Mouse (Mus musculus) CH12.LX (cell line): ENCODE measurements at regions not wholly inside any gene's neighbourhood (a gene's known extent, or its start where the extent isn't known, plus 50 kb on each side); places are given as distances from the start of the nearest gene placed in this dataset.

Source experiments
- DNase-seq: peaks from one replicate; pipeline ENCODE4 v3.0.0-alpha.2; 2013; ENCODE audit errors: extremely low read depth
- H3K27ac ChIP-seq: 2 replicates; pipeline ENCODE4 v1.5.1; 2012; ENCODE audit warnings: low read depth, mild to moderate bottlenecking, control low read depth, moderate library complexity; ENCODE audit not compliant: insufficient read depth
- H3K27me3 ChIP-seq: replicated peaks from 2 replicates; pipeline ENCODE3; 2012; ENCODE audit warnings: inconsistent platforms
- H3K36me3 ChIP-seq, 2 experiments: replicated peaks in 1 of 2; 2 replicates each; pipeline versions ENCODE3 to v1.6.1; 2012; ENCODE audit warnings: inconsistent platforms in 1 of 2, low read length in 1 of 2, mild to moderate bottlenecking in 1 of 2, mixed read lengths in 1 of 2, moderate library complexity in 1 of 2; ENCODE audit not compliant: control insufficient read depth in 1 of 2, insufficient read depth in 1 of 2
- H3K4me1 ChIP-seq, 2 experiments: 2 replicates each; pipeline ENCODE4 v1.6.1; 2012; ENCODE audit warnings: inconsistent platforms in 1 of 2, moderate library complexity in 1 of 2; ENCODE audit not compliant: insufficient read depth in 2 of 2, control insufficient read depth in 1 of 2
- H3K4me2 ChIP-seq: 2 replicates; pipeline ENCODE4 v1.6.1; 2012; ENCODE audit warnings: low read depth, mild to moderate bottlenecking, control low read depth; ENCODE audit not compliant: poor library complexity, insufficient read depth, severe bottlenecking
- H3K4me3 ChIP-seq, 3 experiments: fragments of 150-350 bp in 1 of 3; sonication (generic) in 1 of 3; replicated peaks in 1 of 3; 2 replicates each; pipeline versions ENCODE3 to v1.5.1; 2011 to 2012; ENCODE audit warnings: low read depth in 2 of 3, low read length in 2 of 3, mild to moderate bottlenecking in 2 of 3, moderate library complexity in 2 of 3, control low read depth in 1 of 3, improper control_type of control experiment in 1 of 3, inconsistent platforms in 1 of 3, mixed read lengths in 1 of 3; ENCODE audit not compliant: poor library complexity in 1 of 3
- H3K79me2 ChIP-seq: replicated peaks from 2 replicates; pipeline ENCODE4 v1.6.1; 2012; ENCODE audit warnings: mild to moderate bottlenecking, moderate library complexity; ENCODE audit not compliant: control insufficient read depth, poor library complexity, insufficient read depth, severe bottlenecking; ENCODE audit errors: extremely low read depth
- H3K9ac ChIP-seq: 2 replicates; pipeline ENCODE4 v1.6.1; 2012; ENCODE audit warnings: low read depth, mild to moderate bottlenecking, control low read depth, moderate library complexity; ENCODE audit not compliant: insufficient read depth
- H3K9me3 ChIP-seq: replicated peaks from 2 replicates; pipeline ENCODE3; 2012; ENCODE audit warnings: low read length, inconsistent platforms, mixed read lengths
- BHLHE40 ChIP-seq: IDR thresholded peaks from 2 replicates; pipeline ENCODE4 v1.6.1; 2011; ENCODE audit warnings: mild to moderate bottlenecking, low read depth, low read length, improper control_type of control experiment
- E2F4 ChIP-seq: IDR thresholded peaks from 2 replicates; pipeline ENCODE4 v1.6.1; 2011; ENCODE audit warnings: low read depth, low read length, improper control_type of control experiment; ENCODE audit not compliant: insufficient replicate concordance
- EP300 ChIP-seq: IDR thresholded peaks from 2 replicates; pipeline ENCODE4 v1.6.1; 2011; ENCODE audit warnings: low read length, improper control_type of control experiment
- HCFC1 ChIP-seq: IDR thresholded peaks from 2 replicates; pipeline ENCODE4 v1.6.1; 2012; ENCODE audit warnings: low read depth, mild to moderate bottlenecking, inconsistent platforms, low read length, improper control_type of control experiment
- IRF4 ChIP-seq: IDR thresholded peaks from 2 replicates; pipeline ENCODE4 v1.6.1; 2014; ENCODE audit warnings: low read depth, mild to moderate bottlenecking, inconsistent platforms, low read length, improper control_type of control experiment
- JUN ChIP-seq: IDR thresholded peaks from 2 replicates; pipeline ENCODE4 v1.6.1; 2011; ENCODE audit warnings: low read depth, mild to moderate bottlenecking, low read length, improper control_type of control experiment, moderate library complexity; ENCODE audit not compliant: insufficient read depth
- JUND ChIP-seq: conservative IDR thresholded peaks from 2 replicates; pipeline ENCODE4 v1.6.1; 2011; ENCODE audit warnings: low read depth, low read length, improper control_type of control experiment
- MAX ChIP-seq: IDR thresholded peaks from 2 replicates; pipeline ENCODE4 v1.6.1; 2011; ENCODE audit warnings: low read length, improper control_type of control experiment
- MAZ ChIP-seq: IDR thresholded peaks from 2 replicates; pipeline ENCODE4 v1.6.1; 2012; ENCODE audit warnings: low read depth, mild to moderate bottlenecking, inconsistent platforms, low read length, improper control_type of control experiment, moderate library complexity
- MXI1 ChIP-seq: IDR thresholded peaks from 2 replicates; pipeline ENCODE4 v1.6.1; 2011; ENCODE audit warnings: mild to moderate bottlenecking, low read depth, low read length, improper control_type of control experiment
- MYC ChIP-seq: IDR thresholded peaks from 2 replicates; pipeline ENCODE4 v1.6.1; 2011; ENCODE audit warnings: low read depth, mild to moderate bottlenecking, improper control_type of control experiment, low read length
- NRF1 ChIP-seq: IDR thresholded peaks from 2 replicates; pipeline ENCODE4 v1.6.1; 2014; ENCODE audit warnings: low read depth, mild to moderate bottlenecking, inconsistent platforms, low read length, improper control_type of control experiment, moderate library complexity
- RAD21 ChIP-seq: IDR thresholded peaks from 2 replicates; pipeline ENCODE4 v1.6.1; 2011; ENCODE audit warnings: low read depth, mild to moderate bottlenecking, low read length, improper control_type of control experiment, moderate library complexity
- SIN3A ChIP-seq: IDR thresholded peaks from 2 replicates; pipeline ENCODE4 v1.6.1; 2012; ENCODE audit warnings: low read length, improper control_type of control experiment, inconsistent platforms
- USF1 ChIP-seq: IDR thresholded peaks from 2 replicates; pipeline ENCODE4 v1.6.1; 2014; ENCODE audit warnings: low read depth, mild to moderate bottlenecking, inconsistent platforms, low read length, improper control_type of control experiment
- ZC3H11A ChIP-seq: IDR thresholded peaks from 2 replicates; pipeline ENCODE4 v1.6.1; 2012; ENCODE audit warnings: low read depth, mild to moderate bottlenecking, inconsistent platforms, low read length, improper control_type of control experiment
- dilution Hi-C: fragments of 300-500 bp; cut with MboI; formaldehyde crosslinking; loops from 2 replicates; pipeline ENCODE4 v1.14.3; 2020; ENCODE audit warnings: low sequenced_read_pairs; ENCODE audit not compliant: extremely low pct_unique_long_range_greater_than_20kb, extremely low pct_ligation_motif_present
- in situ Hi-C: fragments of 300-500 bp; cut with MboI; formaldehyde crosslinking; loops from 3 replicates; pipeline ENCODE4 v1.14.3; 2019; ENCODE audit warnings: low sequenced_read_pairs, low pct_ligation_motif_present, low pct_unique_long_range_greater_than_20kb, mixed read lengths

DNA sequence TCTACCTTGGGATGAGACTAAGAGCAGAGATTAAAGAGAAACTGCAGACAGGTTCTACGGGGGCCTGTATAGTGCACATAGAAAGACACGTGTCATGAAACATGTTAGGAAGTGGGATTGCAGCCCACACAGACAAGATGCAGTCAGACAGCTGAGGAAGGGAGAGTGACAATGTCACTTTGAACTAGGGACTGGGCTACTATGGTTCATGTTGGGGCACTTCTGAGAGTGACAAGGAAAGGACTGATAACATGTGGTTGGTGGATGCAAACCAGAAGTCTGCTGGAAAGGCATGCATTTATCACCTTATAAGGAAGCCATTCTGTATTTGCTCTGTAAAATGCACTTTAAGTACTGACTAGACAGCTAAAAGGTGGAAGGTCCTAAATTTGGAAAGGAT is 148.3 kb downstream of the Cetn3 start:
- in situ Hi-C loops: loop anchor here (25.0 kb wide), 1 partner anchor 1731 kb away; no protein-coding TSS in a partner anchor
- Histone ChIP-seq H3K27ac (no peak overlapping the region), H3K27me3 (no peaks in the 10 kb centered on the region)
- TF ChIP-seq IRF4 (no peak), RAD21 (no peak), MAX (no peak), SIN3A (no peak), MXI1 (no peak), MYC (no peak), JUN (no peak), MAZ (no peak), HCFC1 (no peak), ZC3H11A (no peak), USF1 (no peak), E2F4 (no peak), JUND (no peak), NRF1 (no peak)
- TF ChIP-seq, all 38 proteins: peak for 0
- dilution Hi-C loops: no loop called here
- Histone ChIP-seq H3K9ac (no peak overlapping the region), H3K4me3 (no peak overlapping the region), H3K4me2 (no peak overlapping the region), H3K4me1 (no peaks in the 10 kb centered on the region), H3K79me2 (no peaks in the 10 kb centered on the region), H3K36me3 (no peaks in the 10 kb centered on the region), H3K9me3 (no peaks in the 10 kb centered on the region)
- DNase-seq: no peak

DNA sequence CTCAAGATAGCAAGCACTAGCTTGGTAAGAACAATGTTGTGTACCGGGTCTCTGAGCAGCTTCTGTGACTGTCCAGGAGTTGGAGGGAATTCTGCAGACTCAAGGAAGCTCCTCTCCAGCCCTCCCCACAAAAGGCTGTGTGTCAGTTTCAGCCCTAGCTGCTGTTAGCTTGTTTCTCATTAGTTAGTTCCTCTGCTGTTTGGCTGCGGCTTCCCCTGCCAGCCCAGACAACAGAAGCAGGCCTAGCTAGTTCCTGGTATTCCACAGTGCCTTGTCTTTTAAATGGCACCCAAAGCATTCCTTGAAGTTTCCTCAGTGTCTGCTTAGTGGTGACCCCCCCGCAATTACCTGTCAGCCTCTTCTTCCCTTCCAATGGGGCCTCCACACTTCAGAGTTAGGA is 154.2 kb downstream of the Cetn3 start:
- dilution Hi-C loops: no loop called here
- no peak for TF ChIP-seq BHLHE40
- TF ChIP-seq MXI1: no peak
- no peak for TF ChIP-seq EP300
- Histone ChIP-seq H3K4me2 (no peak overlapping the region), H3K9me3 (no peaks in the 10 kb centered on the region), H3K27me3 (no peaks in the 10 kb centered on the region), H3K27ac (no peak overlapping the region), H3K36me3 (no peaks in the 10 kb centered on the region), H3K4me3 (no peak overlapping the region), H3K9ac (no peak overlapping the region), H3K4me1 (no peaks in the 10 kb centered on the region), H3K79me2 (no peaks in the 10 kb centered on the region)
- no peak for DNase-seq
- in situ Hi-C loops: loop anchor here (25.0 kb wide), 1 partner anchor 1725 kb away; no protein-coding TSS in a partner anchor
